Mouse (Mus musculus): ENCODE data around the gene Gm17409. TPM values are rescaled to one million over a fixed set of nuclear protein-coding genes. Genes with fewer than 3 reads are reported as not detected.

Gene Gm17409
- polyA plus RNA-seq, 1 experiment, result not detected

DNA sequence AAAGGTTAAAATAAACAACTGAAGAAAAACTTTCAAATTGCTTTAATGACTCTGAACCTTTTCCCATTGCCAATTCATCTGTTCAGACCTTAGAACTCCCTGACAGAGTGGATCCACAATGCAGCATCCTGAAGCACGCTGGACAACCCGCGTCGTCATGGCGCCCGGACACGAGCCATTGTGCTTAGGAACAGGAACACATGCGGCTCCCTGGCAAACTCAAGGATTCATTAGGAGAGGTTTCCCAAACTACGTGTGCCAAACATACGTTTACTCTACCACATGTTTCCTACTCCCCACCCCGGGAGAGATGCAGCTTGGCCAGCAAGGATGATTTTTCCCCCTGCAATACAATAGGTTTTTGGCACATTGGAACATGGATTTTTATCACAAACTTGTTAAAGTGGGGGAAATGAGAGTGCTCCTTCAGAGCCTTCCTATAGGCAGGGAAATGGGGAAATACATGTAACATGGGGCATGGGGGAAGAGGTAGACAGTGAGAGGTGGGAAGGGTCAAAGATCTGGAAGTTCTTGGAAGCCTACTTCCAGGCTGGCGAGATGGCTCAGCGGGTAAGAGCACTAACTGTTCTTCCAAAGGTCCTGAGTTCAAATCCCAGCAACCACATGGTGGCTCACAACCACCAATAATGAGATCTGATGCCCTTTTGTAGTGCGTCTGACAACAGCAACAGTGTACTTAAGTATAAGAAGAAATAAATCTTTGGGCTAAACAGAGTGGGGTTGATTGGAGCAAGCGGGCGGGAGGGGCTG, 15.6 kb upstream of the Gm17409 start:
- H3K4me1 ChIP-seq (ENCODE audit: control insufficient read depth, insufficient read depth, low read length), result peaks cover 4% of the 10 kb centered on the region; the same call in 1 of the 2 replicates
- no peak overlapping the region for H3K27ac ChIP-seq (ENCODE audit: insufficient read depth, low read length)
- H3K4me3 ChIP-seq (ENCODE audit: insufficient read depth, low read length), result no peak overlapping the region
- no peak for TF ChIP-seq CTCF (IDR thresholded peaks at IDR 0.05; ENCODE audit: extremely low read depth, insufficient read depth, low read length)
- TF ChIP-seq POLR2A (IDR thresholded peaks at IDR 0.05; ENCODE audit: extremely low read depth, insufficient read depth, low read length), result no peak

DNA sequence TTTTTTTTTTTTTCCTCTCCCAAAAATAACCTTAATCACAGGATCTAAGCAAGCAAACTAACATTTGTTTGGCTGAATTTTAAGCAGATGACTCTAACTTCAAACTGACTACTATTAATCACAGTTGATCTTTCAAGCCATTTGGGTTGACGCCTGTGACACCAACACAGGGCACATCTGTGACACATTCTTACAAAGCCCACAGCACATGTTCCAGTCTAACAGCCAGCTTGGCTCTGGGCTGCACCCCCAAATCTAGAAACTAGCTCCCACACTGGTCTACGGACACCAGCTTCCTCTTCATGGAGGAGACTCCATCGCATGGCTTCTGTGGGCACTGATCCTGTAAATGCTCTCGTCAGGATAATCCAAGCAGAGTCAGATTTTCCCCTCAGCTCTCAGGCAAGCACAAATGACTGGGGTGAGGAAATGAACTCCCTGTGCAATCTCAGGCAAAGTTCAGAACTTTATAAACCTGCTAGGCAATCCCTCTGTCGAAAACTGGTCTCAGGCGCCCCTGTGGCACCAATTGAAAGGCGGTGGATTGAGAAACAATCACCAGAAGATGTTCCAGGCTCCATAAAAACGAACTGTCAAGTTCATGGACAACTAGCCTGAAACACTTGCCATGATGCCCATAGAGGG, 13.0 kb upstream of the Gm17409 start:
- Histone ChIP-seq H3K4me3 (ENCODE audit: insufficient read depth, low read length) (no peak overlapping the region), H3K4me1 (ENCODE audit: control insufficient read depth, insufficient read depth, low read length) (peaks cover 4% of the 10 kb centered on the region; the same call in 1 of the 2 replicates), H3K27ac (ENCODE audit: insufficient read depth, low read length) (no peak overlapping the region)
- TF ChIP-seq POLR2A (IDR thresholded peaks at IDR 0.05; ENCODE audit: extremely low read depth, insufficient read depth, low read length) (no peak), CTCF (IDR thresholded peaks at IDR 0.05; ENCODE audit: extremely low read depth, insufficient read depth, low read length) (no peak)

DNA sequence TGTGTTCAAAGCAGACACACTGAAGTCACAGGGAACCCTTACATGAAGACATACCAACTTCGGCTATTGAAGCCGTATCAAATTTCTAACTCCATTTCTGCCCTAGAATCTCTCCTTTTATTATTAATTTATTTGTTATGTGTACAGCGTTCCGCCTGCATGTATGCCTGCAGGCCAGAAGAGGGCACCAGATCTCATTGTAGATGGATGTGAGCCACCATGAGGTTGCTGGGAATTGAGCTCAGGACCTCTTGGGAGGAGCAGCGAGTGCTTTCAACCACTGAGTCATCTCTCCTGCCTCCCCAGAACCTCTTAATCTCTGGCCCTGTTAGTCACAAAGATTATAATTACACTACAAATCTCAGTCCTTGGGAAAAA, 12.4 kb upstream of the Gm17409 start:
- H3K27ac ChIP-seq (ENCODE audit: insufficient read depth, low read length), result no peak overlapping the region
- H3K4me3 ChIP-seq (ENCODE audit: insufficient read depth, low read length), result no peak overlapping the region
- TF ChIP-seq CTCF (IDR thresholded peaks at IDR 0.05; ENCODE audit: extremely low read depth, insufficient read depth, low read length) (0 out of 2 replicates have a peak, but pooled peaks have one; percentile 3), POLR2A (IDR thresholded peaks at IDR 0.05; ENCODE audit: extremely low read depth, insufficient read depth, low read length) (no peak)
- peaks cover 4% of the 10 kb centered on the region; the same call in 1 of the 2 replicates for H3K4me1 ChIP-seq (ENCODE audit: control insufficient read depth, insufficient read depth, low read length)

DNA sequence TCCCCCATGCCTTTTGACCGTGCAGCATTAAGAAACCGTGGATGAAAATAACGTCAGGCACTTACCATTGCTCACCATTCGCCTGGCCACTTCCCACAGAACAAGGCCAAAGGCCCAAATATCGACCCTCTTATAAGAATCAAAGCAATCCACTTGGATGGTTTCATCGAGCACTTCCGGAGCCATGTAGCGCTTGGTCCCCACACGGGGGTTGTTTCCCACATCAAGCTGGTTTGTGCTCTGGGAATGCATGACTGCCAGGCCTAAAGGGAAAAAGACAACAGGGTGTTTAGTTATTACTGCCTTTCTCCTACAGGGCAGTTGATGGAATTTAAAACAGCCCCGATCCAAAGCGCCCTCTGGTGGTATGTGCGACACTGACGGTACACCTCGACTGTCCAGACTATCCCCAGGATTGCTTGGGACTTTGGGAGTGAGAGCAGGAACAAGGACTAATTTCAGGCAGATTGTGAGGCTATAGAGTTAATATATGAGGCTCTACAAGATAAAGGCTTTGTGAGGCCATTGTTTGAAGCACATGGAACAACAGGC, 11.0 kb upstream of the Gm17409 start:
- Histone ChIP-seq H3K4me1 (ENCODE audit: control insufficient read depth, insufficient read depth, low read length) (peaks cover 2% of the 10 kb centered on the region; the same call in 1 of the 2 replicates), H3K4me3 (ENCODE audit: insufficient read depth, low read length) (no peak overlapping the region), H3K27ac (ENCODE audit: insufficient read depth, low read length) (no peak overlapping the region)
- TF ChIP-seq POLR2A (IDR thresholded peaks at IDR 0.05; ENCODE audit: extremely low read depth, insufficient read depth, low read length) (no peak), CTCF (IDR thresholded peaks at IDR 0.05; ENCODE audit: extremely low read depth, insufficient read depth, low read length) (peak; percentile 72)

DNA sequence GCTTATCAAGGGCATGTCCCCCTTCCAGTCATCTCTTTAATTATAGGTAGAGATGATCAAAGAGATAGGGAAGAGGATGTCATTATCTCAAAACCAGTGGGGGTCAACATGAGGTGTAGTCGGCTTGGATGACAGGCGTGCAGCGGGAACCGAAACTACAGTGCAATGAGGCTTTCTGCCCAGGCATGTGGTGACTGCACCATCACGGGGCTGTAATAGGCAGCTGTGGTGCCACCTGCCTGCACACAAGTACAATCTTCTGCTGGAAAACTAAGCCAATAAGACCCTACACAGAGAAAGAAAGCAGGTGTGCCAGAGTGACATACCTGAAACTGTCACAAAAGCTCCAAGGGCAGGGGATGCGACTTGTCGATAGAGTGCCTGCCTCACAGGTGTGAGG, 374 bp downstream of the Gm17409 start:
- no peak for TF ChIP-seq CTCF (IDR thresholded peaks at IDR 0.05; ENCODE audit: extremely low read depth, insufficient read depth, low read length)
- no peak for TF ChIP-seq POLR2A (IDR thresholded peaks at IDR 0.05; ENCODE audit: extremely low read depth, insufficient read depth, low read length)
- no peak overlapping the region for H3K27ac ChIP-seq (ENCODE audit: insufficient read depth, low read length)
- no peaks in the 10 kb centered on the region for H3K4me1 ChIP-seq (ENCODE audit: control insufficient read depth, insufficient read depth, low read length)
- no peak overlapping the region for H3K4me3 ChIP-seq (ENCODE audit: insufficient read depth, low read length)

DNA sequence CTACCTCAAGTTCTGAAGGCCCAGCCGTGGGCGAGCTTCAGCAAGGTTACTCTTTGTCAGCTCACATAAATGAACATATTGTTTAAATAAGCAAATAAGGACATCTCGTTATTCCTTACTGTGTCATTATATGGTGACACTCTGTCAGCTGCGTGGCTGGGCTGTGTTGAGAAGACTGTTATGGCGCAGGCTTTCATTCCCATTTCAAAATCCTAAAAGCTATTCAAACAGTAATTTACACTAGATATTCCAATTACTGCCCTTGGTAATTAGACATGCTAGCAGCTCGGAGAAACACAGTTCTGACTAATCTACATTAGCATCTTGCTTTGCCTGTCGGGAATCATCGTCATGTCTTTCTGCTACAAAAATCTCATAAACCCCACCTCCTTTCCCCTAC, 5.7 kb downstream of the Gm17409 start:
- no peaks in the 10 kb centered on the region for H3K4me1 ChIP-seq (ENCODE audit: control insufficient read depth, insufficient read depth, low read length)
- no peak for TF ChIP-seq CTCF (IDR thresholded peaks at IDR 0.05; ENCODE audit: extremely low read depth, insufficient read depth, low read length)
- no peak for TF ChIP-seq POLR2A (IDR thresholded peaks at IDR 0.05; ENCODE audit: extremely low read depth, insufficient read depth, low read length)
- no peak overlapping the region for H3K4me3 ChIP-seq (ENCODE audit: insufficient read depth, low read length)
- no peak overlapping the region for H3K27ac ChIP-seq (ENCODE audit: insufficient read depth, low read length)

DNA sequence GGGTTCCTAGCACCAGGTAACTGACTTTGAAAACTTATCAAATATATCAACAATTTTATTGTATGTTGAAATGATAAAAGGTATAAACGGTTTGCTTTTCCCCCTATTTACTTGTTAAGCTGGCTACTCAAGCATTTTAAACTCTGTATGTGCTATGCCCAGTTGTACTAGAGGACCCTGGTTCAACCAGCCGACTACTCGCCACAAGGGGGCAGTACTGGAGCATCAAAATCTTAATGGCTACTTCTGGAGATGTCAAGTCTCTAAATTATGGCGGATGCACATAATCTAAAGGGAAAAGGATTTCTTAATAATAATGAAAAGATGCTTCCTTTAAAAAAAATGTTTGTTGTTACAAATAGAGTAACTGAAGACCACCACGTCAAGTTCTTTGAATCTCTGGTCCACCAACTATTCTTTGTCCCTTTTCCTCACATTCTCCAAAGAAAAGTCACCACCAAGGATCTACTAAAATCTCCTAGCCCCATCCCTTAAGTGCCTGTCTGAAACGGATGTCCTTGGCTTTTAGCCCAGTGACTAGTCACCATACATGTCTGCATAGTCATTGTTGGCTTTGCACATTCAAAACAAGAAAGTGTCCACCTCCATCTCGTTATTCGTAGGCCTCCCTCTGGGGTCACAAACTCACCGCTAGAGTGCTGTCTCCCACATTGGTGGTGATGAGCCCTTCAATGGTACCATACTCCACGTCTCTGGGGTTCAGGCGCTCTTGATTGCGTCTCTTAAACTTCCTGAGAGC, 7.2 kb downstream of the Gm17409 start:
- H3K4me3 ChIP-seq (ENCODE audit: insufficient read depth, low read length), result no peak overlapping the region

DNA sequence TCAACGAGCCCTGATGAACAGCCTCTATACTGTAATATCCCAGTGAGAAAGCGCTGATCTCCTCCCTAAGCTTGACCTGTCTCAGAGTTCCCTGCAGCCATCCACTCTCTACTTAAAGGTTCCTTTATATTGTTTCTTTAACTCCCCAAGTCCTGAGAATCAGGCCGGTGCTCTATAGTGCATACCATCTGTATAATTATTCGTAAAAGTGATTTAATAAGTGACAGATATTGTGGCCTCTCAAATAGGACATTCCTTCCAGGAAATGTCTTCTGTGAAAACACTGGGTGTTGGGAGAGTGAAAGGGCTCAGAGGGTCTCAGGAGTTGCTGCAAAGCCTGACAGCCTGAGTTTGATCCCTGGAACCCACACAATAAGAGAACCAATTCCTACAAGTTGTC, 8.2 kb downstream of the Gm17409 start:
- H3K27ac ChIP-seq (ENCODE audit: insufficient read depth, low read length), result no peak overlapping the region
- no peak overlapping the region for H3K4me3 ChIP-seq (ENCODE audit: insufficient read depth, low read length)
- H3K4me1 ChIP-seq (ENCODE audit: control insufficient read depth, insufficient read depth, low read length), result peaks cover 2% of the 10 kb centered on the region
- no peak for TF ChIP-seq CTCF (IDR thresholded peaks at IDR 0.05; ENCODE audit: extremely low read depth, insufficient read depth, low read length)
- TF ChIP-seq POLR2A (IDR thresholded peaks at IDR 0.05; ENCODE audit: extremely low read depth, insufficient read depth, low read length), result no peak

More for the DNA sequence above, 7.2 kb downstream of the Gm17409 start:
- TF ChIP-seq POLR2A (IDR thresholded peaks at IDR 0.05; ENCODE audit: extremely low read depth, insufficient read depth, low read length), result no peak
- TF ChIP-seq CTCF (IDR thresholded peaks at IDR 0.05; ENCODE audit: extremely low read depth, insufficient read depth, low read length), result peak; percentile 78
- Histone ChIP-seq H3K4me1 (ENCODE audit: control insufficient read depth, insufficient read depth, low read length) (peaks cover 2% of the 10 kb centered on the region), H3K27ac (ENCODE audit: insufficient read depth, low read length) (no peak overlapping the region)

DNA sequence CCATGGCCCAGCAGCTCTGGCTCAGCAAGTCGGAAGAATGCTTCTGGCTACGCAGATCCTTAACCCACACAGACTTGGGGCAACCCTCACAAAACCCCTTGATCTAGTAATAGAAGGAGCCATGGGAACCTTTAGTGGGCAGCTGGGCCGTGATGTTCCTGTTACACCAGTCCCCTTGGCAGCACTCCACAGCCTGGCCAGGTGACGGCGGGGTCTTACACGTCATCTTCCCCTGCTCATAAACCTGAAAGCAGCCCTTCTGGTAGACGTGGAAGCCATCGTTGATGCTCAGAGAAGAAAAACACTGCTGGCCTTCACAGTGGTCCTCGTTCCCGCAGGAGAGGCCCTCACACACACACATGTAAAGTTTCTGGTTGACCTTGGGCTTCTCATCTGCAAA, 9.6 kb downstream of the Gm17409 start:
- H3K4me1 ChIP-seq (ENCODE audit: control insufficient read depth, insufficient read depth, low read length), result peaks cover 6% of the 10 kb centered on the region
- no peak overlapping the region for H3K27ac ChIP-seq (ENCODE audit: insufficient read depth, low read length)
- no peak for TF ChIP-seq CTCF (IDR thresholded peaks at IDR 0.05; ENCODE audit: extremely low read depth, insufficient read depth, low read length)
- no peak overlapping the region for H3K4me3 ChIP-seq (ENCODE audit: insufficient read depth, low read length)

All from cortical plate, adult 2 months (tissue).